Mouse (Mus musculus) intestine, embryonic 16.5 days (tissue): ENCODE data around the gene Gm20388. TPM values are rescaled to one million over a fixed set of nuclear protein-coding genes. Genes with fewer than 3 reads are reported as not detected.
A peak's percentile ranks its signal among the peaks of the same experiment; 100 is the strongest.

ENCODE experiments used
- ATAC-seq: fragments of 200-750 bp; cut with Nextera tagmentation; 2 replicates; pipeline ENCODE4 v1.8.0; 2017; ENCODE audit warnings: moderate TSS enrichment, moderate library complexity
- H3K27ac ChIP-seq: fragments of 300-500 bp; sonication (generic); 2 replicates; pipeline ENCODE4 v1.5.1; 2014; ENCODE audit warnings: mild to moderate bottlenecking, low read length
- H3K27me3 ChIP-seq: fragments of 300-500 bp; sonication (generic); replicated peaks from 2 replicates; pipeline ENCODE4 v1.6.1; 2014; ENCODE audit warnings: low read length, control low read depth, mixed read lengths; ENCODE audit not compliant: control insufficient read depth, insufficient read depth
- H3K36me3 ChIP-seq: fragments of 300-500 bp; sonication (generic); 2 replicates; pipeline ENCODE4 v1.6.1; 2014; ENCODE audit warnings: low read length, control low read depth; ENCODE audit not compliant: control insufficient read depth, insufficient read depth
- H3K4me1 ChIP-seq: fragments of 300-500 bp; sonication (generic); 2 replicates; pipeline ENCODE4 v1.6.1; 2014; ENCODE audit warnings: low read length, control low read depth, mixed read lengths; ENCODE audit not compliant: control insufficient read depth, insufficient read depth
- H3K4me2 ChIP-seq: fragments of 300-500 bp; sonication (generic); 2 replicates; pipeline ENCODE4 v1.6.1; 2014; ENCODE audit warnings: low read depth, low read length, control low read depth
- H3K4me3 ChIP-seq: fragments of 300-500 bp; sonication (generic); 2 replicates; pipeline ENCODE4 v1.5.1; 2014; ENCODE audit warnings: mild to moderate bottlenecking, low read length
- H3K9ac ChIP-seq: fragments of 300-500 bp; sonication (generic); 2 replicates; pipeline ENCODE4 v1.6.1; 2014; ENCODE audit warnings: low read depth, low read length
- H3K9me3 ChIP-seq: fragments of 300-500 bp; sonication (generic); 2 replicates; pipeline ENCODE4 v1.6.1; 2016; ENCODE audit warnings: low read length, control low read depth; ENCODE audit not compliant: control insufficient read depth
- WGBS: fragments of 180-500 bp; shearing (Covaris S2); extraction: QIAGEN DNeasy Blood & Tissue Kit; methylation state at CpG from one replicate; pipeline ENCODE4 v1.1.7; 2014; 5-methylcytosine and 5-hydroxymethylcytosine counted together
- polyA plus RNA-seq: library from polyadenylated mRNA; unstranded; fragments of >200 nt; fragmentation: Nextera tagmentation; extraction: Ambion mirVana; gene quantifications from 2 replicates; pipeline ENCODE4 v1.2.1, GENCODE M21; 2015

The Gm20388 gene
- polyA plus RNA-seq, 1 experiment from 2014 or later = 5.8 TPM

DNA sequence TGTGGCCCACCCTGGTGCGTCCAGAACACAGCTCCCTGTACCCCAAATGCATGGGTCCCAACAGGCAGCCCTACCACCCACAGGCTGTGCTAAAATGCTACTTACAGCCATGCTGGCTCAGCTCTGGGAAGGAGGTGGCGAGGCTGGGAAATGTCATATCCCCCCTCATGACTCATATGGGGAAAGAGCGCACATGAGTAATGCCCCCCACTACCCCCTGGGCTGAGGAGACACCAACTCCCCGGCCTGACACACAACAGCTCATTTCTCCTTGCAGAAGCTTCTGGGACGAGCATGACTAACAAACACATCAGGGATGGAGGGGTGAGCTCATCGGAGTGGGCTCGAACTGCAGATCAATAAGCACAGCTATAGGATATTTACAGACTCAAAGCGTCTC is 155.0 kb downstream of the Gm20388 start:
- Histone ChIP-seq H3K9me3 (no peaks in the 10 kb centered on the region), H3K4me3 (no peak overlapping the region), H3K4me1 (no peaks in the 10 kb centered on the region), H3K4me2 (no peak overlapping the region), H3K27ac (no peak overlapping the region), H3K27me3 (no peaks in the 10 kb centered on the region), H3K9ac (no peak overlapping the region), H3K36me3 (no peaks in the 10 kb centered on the region)
- ATAC-seq = no peak
- WGBS = 89% methylated on average over 8 of the region's 8 CpGs

DNA sequence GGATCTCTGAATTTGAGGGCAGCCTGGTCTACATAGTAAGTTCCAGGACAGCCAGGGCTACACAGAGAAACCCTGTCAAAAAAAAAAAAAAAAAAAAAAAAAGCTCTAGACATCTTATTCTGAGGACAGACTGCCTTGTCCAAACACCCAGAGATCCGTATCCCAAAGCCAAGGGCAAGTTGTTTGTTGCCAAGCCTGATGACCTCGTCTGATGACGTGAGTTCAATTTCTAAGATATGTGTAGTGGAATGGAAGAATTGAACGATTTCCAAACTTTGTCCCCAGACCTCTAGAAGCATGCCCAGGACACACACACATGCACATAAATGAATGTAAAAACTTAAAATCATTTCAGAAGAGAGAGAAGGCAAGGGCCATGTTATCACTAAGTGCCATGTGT is 155.6 kb downstream of the Gm20388 start:
- H3K4me3 ChIP-seq = no peak overlapping the region
- no peak overlapping the region for H3K27ac ChIP-seq
- no peaks in the 10 kb centered on the region for H3K36me3 ChIP-seq
- H3K27me3 ChIP-seq = no peaks in the 10 kb centered on the region
- no peaks in the 10 kb centered on the region for H3K9me3 ChIP-seq
- H3K9ac ChIP-seq = no peak overlapping the region
- no peak for ATAC-seq
- 80% methylated on average over 4 of the region's 4 CpGs for WGBS
- H3K4me2 ChIP-seq = no peak overlapping the region
- no peaks in the 10 kb centered on the region for H3K4me1 ChIP-seq

DNA sequence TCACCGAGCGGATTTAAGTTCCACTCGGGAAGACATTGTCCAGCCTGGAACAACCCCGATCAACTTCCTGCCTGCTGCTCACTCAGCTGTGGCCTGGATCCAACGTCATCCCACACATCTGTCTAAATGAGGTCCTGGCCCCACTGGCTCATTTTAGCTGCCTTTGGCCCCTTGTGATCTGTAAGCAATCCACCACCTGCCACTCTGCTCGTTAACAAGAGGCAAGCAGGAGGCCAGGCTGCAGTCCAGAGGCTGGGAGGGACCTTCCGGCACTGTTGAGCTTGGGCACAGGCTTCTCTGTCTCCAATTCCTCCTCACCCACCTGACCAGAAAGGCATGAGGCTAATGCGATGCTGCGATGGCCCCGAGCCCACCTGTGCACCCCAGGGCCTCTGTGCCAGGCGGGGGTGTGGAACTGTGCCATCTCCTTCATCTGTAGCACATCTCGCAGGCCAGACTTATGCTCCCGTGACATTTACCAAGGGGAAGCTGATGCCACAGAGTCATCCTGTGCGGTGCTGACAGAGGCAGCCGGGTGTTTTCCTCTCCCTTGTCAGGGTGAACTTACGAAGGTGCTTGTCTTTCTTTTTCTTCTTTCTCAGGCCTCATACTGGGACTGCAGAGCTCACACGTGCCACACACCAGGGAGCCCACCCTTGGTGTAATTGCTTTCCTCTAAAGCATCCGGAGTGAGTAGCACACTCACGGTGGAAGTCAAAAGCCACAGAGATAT is 157.5 kb downstream of the Gm20388 start:
- Histone ChIP-seq H3K4me3 (no peak overlapping the region), H3K9me3 (no peaks in the 10 kb centered on the region), H3K27me3 (no peaks in the 10 kb centered on the region), H3K4me1 (0 out of 2 replicates have a peak, but pooled peaks cover 3% of the 10 kb centered on the region), H3K36me3 (no peaks in the 10 kb centered on the region), H3K27ac (no peak overlapping the region), H3K4me2 (no peak overlapping the region), H3K9ac (no peak overlapping the region)
- 61% methylated on average over 19 of the region's 19 CpGs for WGBS
- no peak for ATAC-seq

- no peak overlapping the region for H3K27ac ChIP-seq
- peak; percentile 70 for ATAC-seq
- 24% methylated on average over 4 of the region's 4 CpGs for WGBS
Measured at GRCm38 (mm10) chr8:120071684-120072083, 161.0 kb downstream of the Gm20388 start.

GRCm38 (mm10) chr8:120072259-120072658 is 161.6 kb downstream of the Gm20388 start:
- no peak overlapping the region for H3K4me3 ChIP-seq
- H3K9ac ChIP-seq = no peak overlapping the region
- no peaks in the 10 kb centered on the region for H3K36me3 ChIP-seq
- WGBS = 70% methylated on average over 9 of the region's 9 CpGs
- H3K4me1 ChIP-seq = 0 out of 2 replicates have a peak, but pooled peaks cover 3% of the 10 kb centered on the region
- no peaks in the 10 kb centered on the region for H3K9me3 ChIP-seq
- no peak overlapping the region for H3K27ac ChIP-seq
- no peak for ATAC-seq
- no peak overlapping the region for H3K4me2 ChIP-seq
- no peaks in the 10 kb centered on the region for H3K27me3 ChIP-seq

More at GRCm38 (mm10) chr8:120071684-120072083, 161.0 kb downstream of the Gm20388 start:
- Histone ChIP-seq H3K4me3 (no peak overlapping the region), H3K9ac (no peak overlapping the region), H3K4me2 (no peak overlapping the region), H3K4me1 (0 out of 2 replicates have a peak, but pooled peaks cover 3% of the 10 kb centered on the region), H3K9me3 (no peaks in the 10 kb centered on the region), H3K36me3 (no peaks in the 10 kb centered on the region), H3K27me3 (no peaks in the 10 kb centered on the region)

GRCm38 (mm10) chr8:120072827-120073226 is 162.2 kb downstream of the Gm20388 start:
- Histone ChIP-seq H3K4me2 (no peak overlapping the region), H3K4me1 (0 out of 2 replicates have a peak, but pooled peaks cover 3% of the 10 kb centered on the region), H3K27me3 (no peaks in the 10 kb centered on the region), H3K36me3 (no peaks in the 10 kb centered on the region), H3K4me3 (no peak overlapping the region), H3K9me3 (no peaks in the 10 kb centered on the region), H3K9ac (no peak overlapping the region), H3K27ac (no peak overlapping the region)
- no peak for ATAC-seq
- 74% methylated on average over 8 of the region's 8 CpGs for WGBS

DNA sequence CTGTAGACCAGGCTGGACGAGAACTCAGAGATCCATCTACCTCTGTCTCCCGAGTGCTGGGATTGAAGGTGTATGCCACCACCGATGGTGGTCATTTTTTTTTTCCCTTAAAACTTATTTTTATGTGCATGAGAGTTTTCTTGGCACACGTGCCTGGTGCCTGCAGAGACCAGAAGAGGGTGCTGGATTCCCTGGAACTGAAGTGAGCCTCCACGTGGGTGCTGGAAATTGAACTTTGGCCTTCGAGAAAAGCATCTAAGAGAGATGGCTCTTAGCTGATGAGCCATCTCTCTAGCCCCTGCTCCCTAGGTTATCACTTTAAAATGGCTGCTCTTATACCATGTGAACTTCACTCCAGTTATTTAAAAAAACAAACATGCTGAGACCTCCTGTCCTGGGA is 163.9 kb downstream of the Gm20388 start:
- WGBS = 66% methylated on average over 6 of the region's 6 CpGs
- Histone ChIP-seq H3K9me3 (no peaks in the 10 kb centered on the region), H3K27me3 (no peaks in the 10 kb centered on the region), H3K4me2 (no peak overlapping the region), H3K4me3 (no peak overlapping the region), H3K36me3 (no peaks in the 10 kb centered on the region), H3K4me1 (0 out of 2 replicates have a peak, but pooled peaks cover 3% of the 10 kb centered on the region), H3K9ac (no peak overlapping the region), H3K27ac (no peak overlapping the region)
- ATAC-seq = no peak

- ATAC-seq = no peak
- Histone ChIP-seq H3K9me3 (no peaks in the 10 kb centered on the region), H3K9ac (no peak overlapping the region), H3K4me3 (no peak overlapping the region), H3K4me2 (no peak overlapping the region), H3K27ac (no peak overlapping the region), H3K27me3 (no peaks in the 10 kb centered on the region), H3K4me1 (0 out of 2 replicates have a peak, but pooled peaks cover 3% of the 10 kb centered on the region), H3K36me3 (no peaks in the 10 kb centered on the region)
- 65% methylated on average over 6 of the region's 6 CpGs for WGBS
Measured at GRCm38 (mm10) chr8:120075347-120075746, 164.7 kb downstream of the Gm20388 start.

DNA sequence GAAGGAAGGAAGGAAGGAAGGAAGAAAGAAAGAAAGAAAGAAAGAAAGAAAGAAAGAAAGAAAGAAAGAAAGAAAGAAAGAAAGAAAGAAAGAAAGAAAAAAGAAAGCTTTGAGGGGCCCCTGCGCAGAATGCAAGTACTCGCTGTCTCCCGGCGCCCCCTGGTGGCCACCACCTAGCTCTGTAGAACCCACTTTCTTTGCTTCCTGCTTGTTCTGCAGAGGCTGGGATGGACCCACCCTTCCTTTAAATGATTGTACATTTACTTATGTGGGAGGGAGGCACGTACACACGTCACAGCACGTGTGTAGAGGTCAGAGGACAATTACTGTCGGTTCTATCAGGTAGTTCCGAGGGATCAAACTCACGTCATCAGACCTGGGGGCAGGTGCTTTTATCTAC is 167.4 kb downstream of the Gm20388 start:
- 9% methylated on average over 10 of the region's 10 CpGs for WGBS
- H3K36me3 ChIP-seq = no peaks in the 10 kb centered on the region
- H3K4me3 ChIP-seq = no peak overlapping the region
- 0 out of 2 replicates have a peak, but pooled peaks cover under 1% of the 10 kb centered on the region for H3K4me1 ChIP-seq
- H3K9ac ChIP-seq = no peak overlapping the region
- no peaks in the 10 kb centered on the region for H3K9me3 ChIP-seq
- H3K4me2 ChIP-seq = peak overlapping the region; percentile 10; the same call in 1 of the 2 replicates
- H3K27me3 ChIP-seq = no peaks in the 10 kb centered on the region
- peak; percentile 80 for ATAC-seq
- no peak overlapping the region for H3K27ac ChIP-seq
